Mouse (Mus musculus) forebrain, embryonic 11.5 days (tissue): ENCODE data around the gene Slc35e1. TPM values are rescaled to one million over a fixed set of nuclear protein-coding genes. Genes with fewer than 3 reads are reported as not detected.

Source experiments
- ATAC-seq: fragments of 200-750 bp; cut with Nextera tagmentation; replicated peaks from 2 replicates; pipeline ENCODE4 v1.8.0; 2017; ENCODE audit warnings: moderate TSS enrichment; ENCODE audit not compliant: low FRiP score
- DNase-seq: peaks from one replicate; pipeline ENCODE4 v3.0.0-alpha.2; 2017; ENCODE audit warnings: low spot score
- H3K27ac ChIP-seq: fragments of 300-500 bp; sonication (generic); 2 replicates; pipeline ENCODE4 v1.5.1; 2014; ENCODE audit warnings: low read depth, low read length
- H3K27me3 ChIP-seq: fragments of 300-500 bp; sonication (generic); 2 replicates; pipeline ENCODE4 v1.6.1; 2014; ENCODE audit warnings: mild to moderate bottlenecking, low read length, mixed read lengths; ENCODE audit not compliant: control insufficient read depth, insufficient read depth
- H3K36me3 ChIP-seq: fragments of 300-500 bp; sonication (generic); 2 replicates; pipeline ENCODE4 v1.6.1; 2014; ENCODE audit warnings: mild to moderate bottlenecking, low read length, moderate library complexity, mixed read lengths; ENCODE audit not compliant: control insufficient read depth, insufficient read depth
- H3K4me1 ChIP-seq: fragments of 300-500 bp; sonication (generic); replicated peaks from 2 replicates; pipeline ENCODE4 v1.6.1; 2014; ENCODE audit warnings: low read length, mixed read lengths; ENCODE audit not compliant: control insufficient read depth, insufficient read depth
- H3K4me2 ChIP-seq: fragments of 300-500 bp; sonication (generic); 2 replicates; pipeline ENCODE4 v1.6.1; 2014; ENCODE audit warnings: low read depth, mild to moderate bottlenecking, low read length, moderate library complexity, mixed read lengths; ENCODE audit not compliant: severe bottlenecking
- H3K4me3 ChIP-seq: fragments of 300-500 bp; sonication (generic); 2 replicates; pipeline ENCODE4 v1.5.1; 2014; ENCODE audit warnings: low read depth, low read length
- H3K9ac ChIP-seq: fragments of 300-500 bp; sonication (generic); 2 replicates; pipeline ENCODE4 v1.6.1; 2014; ENCODE audit warnings: low read length
- H3K9me3 ChIP-seq: fragments of 300-500 bp; sonication (generic); 2 replicates; pipeline ENCODE4 v1.6.1; 2016; ENCODE audit warnings: low read length, mixed read lengths; ENCODE audit not compliant: control insufficient read depth
- WGBS: fragments of 180-500 bp; shearing (Covaris S2); extraction: QIAGEN DNeasy Blood & Tissue Kit; methylation state at CpG from one replicate; pipeline ENCODE4 v1.1.7; 2014; 5-methylcytosine and 5-hydroxymethylcytosine counted together
- polyA plus RNA-seq: library from polyadenylated mRNA; unstranded; fragments of >200 nt; fragmentation: Nextera tagmentation; extraction: Ambion mirVana; gene quantifications from 2 replicates; pipeline ENCODE4 v1.2.1, GENCODE M21; 2014

Gene Slc35e1
- polyA plus RNA-seq, 1 experiment from 2014 or later, result 21.1 TPM

- Histone ChIP-seq H3K36me3 (peaks cover 2% of the 10 kb centered on the region; the same call in 1 of the 2 replicates), H3K4me2 (no peak overlapping the region), H3K9ac (no peak overlapping the region), H3K27ac (no peak overlapping the region), H3K4me1 (peaks cover 9% of the 10 kb centered on the region; the same call in 1 of the 2 replicates), H3K27me3 (no peaks in the 10 kb centered on the region), H3K9me3 (no peaks in the 10 kb centered on the region), H3K4me3 (no peak overlapping the region)
- 89% methylated on average over 23 of the region's 23 CpGs for WGBS
- DNase-seq (no peak), ATAC-seq (no peak)
These were observed 3.1 kb upstream of the Slc35e1 start for GRCm38 (mm10) chr8:72495411-72496111.

GRCm38 (mm10) chr8:72493381-72493780 is 967 bp upstream of the Slc35e1 start:
- no peak for DNase-seq
- peak overlapping the region; percentile 28; the same call in 1 of the 2 replicates for H3K27ac ChIP-seq
- WGBS, result 15% methylated on average over 8 of the region's 8 CpGs
- peak overlapping the region; percentile 86 for H3K4me3 ChIP-seq
- H3K4me2 ChIP-seq, result peak overlapping the region; percentile 73
- H3K4me1 ChIP-seq, result peaks cover 9% of the 10 kb centered on the region; the same call in 1 of the 2 replicates
- peak overlapping the region; percentile 57 for H3K9ac ChIP-seq
- no peaks in the 10 kb centered on the region for H3K9me3 ChIP-seq
- no peak for ATAC-seq
- H3K27me3 ChIP-seq, result no peaks in the 10 kb centered on the region
- peaks cover 2% of the 10 kb centered on the region; the same call in 1 of the 2 replicates for H3K36me3 ChIP-seq

- ATAC-seq, result peak; percentile 97
- Histone ChIP-seq H3K27me3 (no peaks in the 10 kb centered on the region), H3K4me1 (peaks cover 9% of the 10 kb centered on the region; the same call in 1 of the 2 replicates), H3K9me3 (no peaks in the 10 kb centered on the region), H3K27ac (peak overlapping the region; percentile 28; the same call in 1 of the 2 replicates), H3K9ac (peak overlapping the region; percentile 84), H3K36me3 (peaks cover 2% of the 10 kb centered on the region; the same call in 1 of the 2 replicates), H3K4me2 (peak overlapping the region; percentile 91), H3K4me3 (peak overlapping the region; percentile 86)
- DNase-seq, result peak; percentile 100
- WGBS, result under 1% methylated on average over 56 of the region's 56 CpGs
These were observed 238 bp upstream of the Slc35e1 start for GRCm38 (mm10) chr8:72492622-72493081.

- H3K4me2 ChIP-seq, result peak overlapping the region; percentile 91; the same call in 1 of the 2 replicates
- ATAC-seq, result no peak
- peaks cover 9% of the 10 kb centered on the region; the same call in 1 of the 2 replicates for H3K4me1 ChIP-seq
- WGBS, result 79% methylated on average over 2 of the region's 2 CpGs
- H3K27ac ChIP-seq, result no peak overlapping the region
- H3K36me3 ChIP-seq, result peaks cover 2% of the 10 kb centered on the region; the same call in 1 of the 2 replicates
- DNase-seq, result no peak
- H3K4me3 ChIP-seq, result no peak overlapping the region
- H3K27me3 ChIP-seq, result no peaks in the 10 kb centered on the region
- no peaks in the 10 kb centered on the region for H3K9me3 ChIP-seq
- H3K9ac ChIP-seq, result no peak overlapping the region
These were observed 1.4 kb downstream of the Slc35e1 start for GRCm38 (mm10) chr8:72491017-72491416.

- Histone ChIP-seq H3K9ac (no peak overlapping the region), H3K9me3 (no peaks in the 10 kb centered on the region), H3K4me2 (no peak overlapping the region), H3K4me1 (peaks cover 4% of the 10 kb centered on the region; the same call in 1 of the 2 replicates), H3K27ac (no peak overlapping the region), H3K36me3 (peaks cover 4% of the 10 kb centered on the region; the same call in 1 of the 2 replicates), H3K27me3 (no peaks in the 10 kb centered on the region), H3K4me3 (no peak overlapping the region)
- no peak for ATAC-seq
- no peak for DNase-seq
These were observed 5.4 kb downstream of the Slc35e1 start for GRCm38 (mm10) chr8:72487014-72487413.

- Histone ChIP-seq H3K4me2 (no peak overlapping the region), H3K9ac (no peak overlapping the region), H3K36me3 (peaks cover 4% of the 10 kb centered on the region; the same call in 1 of the 2 replicates), H3K9me3 (no peaks in the 10 kb centered on the region), H3K4me1 (no peaks in the 10 kb centered on the region), H3K27ac (no peak overlapping the region), H3K4me3 (no peak overlapping the region), H3K27me3 (no peaks in the 10 kb centered on the region)
- no peak for DNase-seq
- WGBS, result 81% methylated on average over 6 of the region's 6 CpGs
- no peak for ATAC-seq
These were observed 6.8 kb downstream of the Slc35e1 start for GRCm38 (mm10) chr8:72485456-72486199.

GRCm38 (mm10) chr8:72474826-72475546 is 17.4 kb downstream of the Slc35e1 start, which contains the start of gene Cherp:
Cherp (minus strand) TSS chr8:72475226.
- DNase-seq, result peak; percentile 97
- H3K9me3 ChIP-seq, result no peaks in the 10 kb centered on the region
- H3K36me3 ChIP-seq, result peaks cover 6% of the 10 kb centered on the region
- WGBS, result under 1% methylated on average over 72 of the region's 80 CpGs
- H3K27me3 ChIP-seq, result no peaks in the 10 kb centered on the region
- H3K4me3 ChIP-seq, result peak within 1 kb of the TSS; percentile 89
- peak within 1 kb of the TSS; percentile 80 for H3K9ac ChIP-seq
- peak within 1 kb of the TSS; percentile 87 for H3K27ac ChIP-seq
- peak; percentile 96 for ATAC-seq
- peaks cover 8% of the 10 kb centered on the region; the same call in 1 of the 2 replicates for H3K4me1 ChIP-seq
- H3K4me2 ChIP-seq, result peak within 1 kb of the TSS; percentile 98

GRCm38 (mm10) chr8:72470684-72471083 is 21.7 kb downstream of the Slc35e1 start:
- Histone ChIP-seq H3K27me3 (no peaks in the 10 kb centered on the region), H3K27ac (no peak overlapping the region), H3K9me3 (no peaks in the 10 kb centered on the region), H3K9ac (no peak overlapping the region), H3K4me3 (no peak overlapping the region), H3K4me1 (peaks cover 4% of the 10 kb centered on the region; the same call in 1 of the 2 replicates), H3K4me2 (no peak overlapping the region), H3K36me3 (peaks cover 42% of the 10 kb centered on the region)
- DNase-seq, result no peak
- WGBS, result 91% methylated on average over 7 of the region's 7 CpGs
- ATAC-seq, result no peak
